Mouse (Mus musculus) c-Kit-positive CD71-positive TER-119-negative erythroid progenitor cells, embryonic 14.5 days (primary cell): ENCODE data around the gene Pdgfb.

Experiments used
- DNase-seq: peaks from one replicate; pipeline ENCODE4 v3.0.0-alpha.2; 2013; ENCODE audit warnings: low read depth

Pdgfb gene

GRCm38 (mm10) chr15:80009421-80010181 lies 5.2 kb downstream of the Pdgfb start:
- DNase-seq: no peak

DNA sequence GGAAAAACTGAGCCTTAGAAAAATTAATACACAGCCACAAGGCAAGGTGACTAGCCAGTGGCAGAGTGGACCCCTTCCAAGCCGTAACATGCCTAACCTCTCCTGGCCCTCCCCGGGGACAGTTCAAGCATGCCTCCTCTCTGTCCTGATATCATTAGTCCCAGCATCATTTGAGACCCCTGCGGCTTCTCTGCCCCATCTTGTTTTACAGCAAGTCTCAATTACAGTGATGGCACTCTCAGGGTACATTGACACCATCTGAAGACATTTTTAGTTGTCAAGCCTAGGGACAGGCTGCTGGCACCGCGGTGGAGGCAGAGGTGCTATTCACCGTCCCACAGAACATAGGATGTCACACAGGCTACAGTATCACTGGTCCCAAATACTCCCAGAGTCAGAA lies 6.3 kb downstream of the Pdgfb start:
- DNase-seq: no peak

DNA sequence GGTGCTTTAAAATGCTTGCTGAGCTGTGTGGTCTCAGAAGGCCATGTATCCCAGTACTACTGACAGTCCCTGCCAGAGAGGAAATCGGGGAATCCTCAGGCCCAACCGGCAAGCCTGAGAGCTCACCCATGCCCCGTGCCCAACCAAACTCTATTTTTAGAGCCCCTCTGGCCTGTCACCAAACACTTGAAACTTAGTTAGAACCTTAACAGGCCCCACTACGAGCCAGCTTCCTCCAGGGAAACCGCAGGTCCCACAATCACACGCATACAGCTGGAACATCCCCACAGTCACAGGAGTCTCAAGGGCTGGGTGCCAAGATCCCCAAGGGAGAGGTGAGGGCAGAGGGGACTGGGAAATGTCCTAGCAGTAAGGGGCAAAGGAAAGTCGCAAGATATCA lies 8.6 kb downstream of the Pdgfb start:
- no peak for DNase-seq

- DNase-seq: no peak
Measured at GRCm38 (mm10) chr15:80005436-80005835, 9.3 kb downstream of the Pdgfb start.

DNA sequence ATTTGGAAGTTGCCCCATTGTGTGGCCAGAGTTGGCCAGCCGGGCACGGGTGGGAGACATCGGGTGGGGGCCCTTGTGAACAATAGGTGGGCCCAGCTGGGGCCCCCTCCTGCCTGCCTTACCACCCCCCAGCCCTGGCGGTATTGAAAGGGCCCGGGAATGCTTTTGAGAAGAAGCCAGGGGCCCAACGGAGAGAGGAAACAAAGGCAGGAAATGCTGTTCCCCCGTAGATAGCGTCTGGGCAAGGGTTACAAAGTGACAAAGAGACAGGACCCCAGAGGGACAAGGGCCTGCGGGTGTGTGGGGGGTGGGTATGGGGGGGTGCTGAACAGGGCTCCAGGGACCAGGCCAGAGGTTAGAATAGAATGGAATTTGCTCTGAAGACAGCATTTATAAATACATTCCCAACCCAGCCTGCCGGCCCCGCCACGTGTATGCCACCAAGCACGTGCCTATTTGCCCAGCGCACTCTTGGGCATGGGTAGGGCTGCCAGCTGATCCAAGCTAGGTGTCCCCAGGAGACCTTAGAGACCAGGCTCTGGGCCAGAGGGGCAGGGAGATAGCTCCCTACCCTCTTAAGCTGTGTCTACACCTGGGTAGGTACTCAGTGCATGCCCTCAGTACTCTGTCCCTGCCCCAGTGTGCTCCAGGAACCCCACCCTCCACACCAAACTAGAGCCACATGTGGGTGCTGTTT lies 10.0 kb downstream of the Pdgfb start:
- no peak for DNase-seq

- DNase-seq: no peak
Measured at GRCm38 (mm10) chr15:80003581-80003980, 11.2 kb downstream of the Pdgfb start.

- no peak for DNase-seq
Measured at GRCm38 (mm10) chr15:80001601-80002000, 13.2 kb downstream of the Pdgfb start.

DNA sequence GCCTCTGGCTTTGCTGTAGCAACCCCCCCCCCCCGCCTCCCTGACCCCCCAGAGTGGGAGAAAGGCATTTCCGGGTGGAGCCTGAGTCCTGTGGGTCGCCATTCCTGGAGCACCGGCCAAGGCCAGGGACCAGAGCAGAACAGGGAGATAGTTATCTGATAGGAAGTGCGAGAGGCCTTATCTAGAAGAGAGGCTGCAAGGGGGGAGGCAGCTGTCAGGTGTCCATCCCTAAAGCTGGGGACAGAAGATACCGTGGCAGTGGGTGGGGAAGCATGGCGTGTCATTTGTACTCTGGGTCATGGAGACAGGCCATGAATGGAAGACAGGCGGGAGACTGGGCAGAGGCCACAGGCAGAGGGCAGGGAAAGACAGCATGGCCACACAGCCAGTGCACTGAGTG lies 14.1 kb downstream of the Pdgfb start:
- DNase-seq: no peak

GRCm38 (mm10) chr15:79997988-79998387 lies 16.8 kb downstream of the Pdgfb start:
- DNase-seq: no peak

GRCm38 (mm10) chr15:79996781-79997180 lies 18.0 kb downstream of the Pdgfb start:
- DNase-seq: no peak

DNA sequence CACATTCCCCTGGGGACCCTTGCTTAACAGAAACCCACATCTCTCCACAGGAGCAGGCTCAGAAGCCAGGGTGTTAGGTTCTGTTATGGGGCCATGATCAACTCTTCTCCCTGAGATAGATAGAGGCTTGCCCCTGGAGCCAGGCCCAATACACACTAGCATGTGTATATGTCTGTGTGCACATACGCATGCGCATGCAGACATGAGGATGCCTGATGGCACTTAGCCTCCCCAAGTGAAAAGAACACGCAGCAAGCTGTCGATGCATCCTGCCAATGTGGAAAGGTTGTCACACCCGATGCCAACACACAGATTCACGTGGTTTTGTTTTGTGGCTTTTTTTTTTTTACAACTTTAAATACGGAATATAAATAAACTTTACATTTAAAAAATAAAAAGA lies 19.2 kb downstream of the Pdgfb start:
- DNase-seq: no peak

GRCm38 (mm10) chr15:79994566-79994965 lies 20.2 kb downstream of the Pdgfb start:
- DNase-seq: no peak

DNA sequence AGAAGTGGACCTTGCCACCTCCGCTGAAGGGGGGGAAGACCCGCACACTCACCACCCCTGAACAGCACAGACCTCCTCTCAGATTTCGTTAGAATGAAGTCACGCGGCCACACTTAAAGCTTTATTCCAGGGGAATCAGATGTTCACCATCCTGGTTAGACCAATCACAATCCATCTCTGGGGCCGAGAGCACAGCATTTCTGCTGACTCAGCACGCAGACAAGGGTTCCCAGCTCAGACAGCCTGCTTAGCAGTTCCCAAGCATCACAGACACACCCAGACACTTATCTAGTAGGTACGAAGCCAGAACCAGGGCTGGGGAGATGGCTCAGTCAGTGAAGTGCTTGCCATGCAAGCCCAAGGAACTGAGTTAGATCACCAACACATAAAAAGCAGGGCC lies 28.6 kb downstream of the Pdgfb start:
- no peak for DNase-seq

DNA sequence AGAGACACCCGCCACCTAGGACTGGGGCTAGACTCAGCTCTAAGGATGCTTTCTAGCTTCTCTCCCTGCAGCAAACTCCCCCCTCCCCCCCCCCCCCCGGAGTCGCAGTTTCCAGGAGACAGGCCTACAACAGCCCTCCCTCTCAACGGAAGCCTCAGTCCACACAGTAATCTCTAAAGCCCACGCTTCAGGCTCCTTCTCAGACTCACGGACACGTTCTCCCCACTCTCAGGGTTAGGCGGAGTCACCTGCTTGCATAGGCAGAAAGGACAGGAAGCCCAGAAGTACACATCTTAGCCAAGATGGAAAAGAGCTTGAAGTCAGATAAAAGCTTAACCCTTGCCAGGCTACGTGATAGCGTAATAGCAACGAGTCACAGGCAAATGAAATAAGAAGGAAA lies 29.3 kb downstream of the Pdgfb start:
- no peak for DNase-seq

DNA sequence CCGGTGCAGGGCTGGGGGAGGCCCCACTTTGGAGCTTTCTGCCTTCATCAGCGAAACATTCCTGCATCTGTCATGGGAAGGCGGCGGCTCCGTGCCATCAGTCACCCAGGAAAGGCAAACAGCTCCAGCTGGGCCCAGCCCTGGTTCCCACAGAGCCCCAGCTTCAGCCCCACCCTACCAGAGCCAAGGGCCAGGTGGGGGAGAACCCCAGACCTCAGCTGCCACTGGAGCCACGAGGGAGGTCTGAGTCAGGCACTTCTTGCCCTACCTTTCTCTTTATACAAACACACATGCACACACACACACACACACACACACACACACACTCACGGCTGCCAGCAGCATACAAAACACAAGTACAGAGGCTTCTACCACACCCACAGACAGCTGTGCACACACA lies 30.6 kb downstream of the Pdgfb start:
- no peak for DNase-seq

DNA sequence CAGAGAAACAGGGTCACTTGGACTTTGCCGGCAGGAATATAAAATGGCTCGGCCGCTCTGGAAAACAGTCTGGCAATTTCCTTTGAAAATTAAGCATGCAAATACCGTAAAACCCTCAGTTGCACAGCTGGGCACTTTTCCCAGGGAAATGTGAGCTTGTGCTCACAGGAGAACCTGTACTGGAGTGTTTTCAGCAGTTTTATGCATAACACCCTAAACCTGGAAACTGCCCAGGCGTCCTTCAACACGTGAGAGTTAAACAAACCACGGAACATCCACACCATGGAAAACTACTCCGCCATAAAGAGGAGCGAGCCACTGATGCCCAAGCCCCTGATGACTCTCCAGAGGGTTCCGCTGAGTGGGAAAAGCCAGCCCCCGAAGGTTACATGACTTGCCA lies 34.1 kb downstream of the Pdgfb start:
- DNase-seq: no peak

- DNase-seq: no peak
Measured at GRCm38 (mm10) chr15:79972186-79972585, 42.6 kb downstream of the Pdgfb start.

GRCm38 (mm10) chr15:79970940-79971339 lies 43.8 kb downstream of the Pdgfb start, which contains the start of gene Cbx7:
Gene Cbx7, minus strand, starts transcription at chr15:79971119.
- no peak for DNase-seq

GRCm38 (mm10) chr15:79970491-79970890 lies 44.3 kb downstream of the Pdgfb start:
- DNase-seq: no peak

- DNase-seq: no peak
Measured at GRCm38 (mm10) chr15:79967346-79967745, 47.4 kb downstream of the Pdgfb start.

GRCm38 (mm10) chr15:79964376-79964775 lies 50.4 kb downstream of the Pdgfb start:
- DNase-seq: no peak

DNA sequence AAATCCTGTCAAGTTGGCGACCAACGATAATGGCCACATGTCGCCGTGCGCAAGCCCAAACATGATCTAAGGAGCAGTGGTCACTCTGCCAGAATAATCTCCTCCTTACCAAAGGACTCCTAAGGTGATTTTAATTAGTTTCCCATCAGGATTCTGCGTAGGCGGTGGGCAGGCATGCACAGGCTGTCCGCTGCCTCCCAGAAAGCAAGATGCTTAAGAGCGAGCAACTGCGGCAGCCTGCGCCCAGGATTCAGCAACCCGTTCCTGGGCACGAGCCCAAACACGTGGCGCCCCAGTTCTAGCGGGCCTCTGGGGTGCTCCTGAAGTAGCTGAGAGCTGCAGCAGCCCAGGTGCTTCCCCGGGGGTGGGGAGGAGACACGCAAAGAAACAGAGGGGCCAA lies 52.1 kb downstream of the Pdgfb start:
- DNase-seq: no peak

DNA sequence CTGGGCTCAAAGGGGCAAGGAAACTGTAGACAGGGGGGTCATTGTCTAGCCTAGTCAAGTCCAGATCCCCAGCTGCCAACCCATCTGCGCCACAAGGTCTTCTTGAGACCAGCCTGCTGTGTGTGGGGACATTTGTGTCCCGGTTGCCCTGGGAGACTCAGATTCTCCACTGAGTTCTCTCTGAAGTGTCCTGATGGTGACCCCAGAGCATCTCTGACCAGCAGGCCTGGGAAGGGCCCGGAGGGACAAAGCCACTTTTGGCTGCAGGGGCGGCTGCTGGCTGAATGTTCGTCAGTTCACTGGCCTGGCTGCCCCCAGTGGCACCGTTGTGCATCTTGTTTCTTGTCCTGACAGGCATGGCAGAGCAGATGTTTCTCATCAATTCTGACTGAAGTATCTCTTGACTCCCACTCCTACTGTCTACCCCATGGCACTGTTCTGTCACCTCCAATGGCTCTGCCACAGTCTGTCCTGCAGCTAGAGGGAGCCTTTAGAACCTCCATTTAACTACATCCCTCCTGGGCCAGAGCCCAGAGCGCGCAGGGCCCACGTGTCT lies 53.3 kb downstream of the Pdgfb start:
- DNase-seq: no peak
